Mouse (Mus musculus) ES-CJ7 (cell line): ENCODE data around the gene Creg1.
A peak's percentile ranks its signal among the peaks of the same experiment; 100 is the strongest.
"Not testable (repeated sequence)": the region's sequence is repeated elsewhere in the genome, so short reads cannot be mapped to it uniquely, and the experiment has no call there.

ENCODE experiments used
- DNase-seq: peaks from one replicate; pipeline ENCODE4 v3.0.0; 2011; ENCODE audit warnings: low read depth, low spot score

Creg1 gene

DNA sequence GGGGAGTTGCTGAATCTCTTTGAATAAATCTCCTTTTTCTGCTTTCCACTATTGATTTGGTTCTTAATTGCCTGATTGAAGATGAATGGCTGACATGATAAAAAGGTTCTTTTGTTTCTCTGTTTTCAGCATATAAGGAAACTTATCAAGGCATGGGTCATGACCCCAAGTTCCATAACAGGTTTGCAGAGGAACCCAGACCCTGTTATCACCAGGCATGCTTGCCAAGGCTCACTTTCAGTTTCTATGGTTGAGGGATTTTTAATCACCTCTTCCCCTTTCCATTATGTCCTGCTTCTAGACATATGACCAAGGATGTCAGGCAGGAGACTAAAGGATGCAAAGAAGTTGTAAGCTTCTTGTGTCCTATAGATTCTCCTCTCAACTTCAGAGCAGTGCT lies 12.4 kb upstream of the Creg1 start:
- DNase-seq = no peak

DNA sequence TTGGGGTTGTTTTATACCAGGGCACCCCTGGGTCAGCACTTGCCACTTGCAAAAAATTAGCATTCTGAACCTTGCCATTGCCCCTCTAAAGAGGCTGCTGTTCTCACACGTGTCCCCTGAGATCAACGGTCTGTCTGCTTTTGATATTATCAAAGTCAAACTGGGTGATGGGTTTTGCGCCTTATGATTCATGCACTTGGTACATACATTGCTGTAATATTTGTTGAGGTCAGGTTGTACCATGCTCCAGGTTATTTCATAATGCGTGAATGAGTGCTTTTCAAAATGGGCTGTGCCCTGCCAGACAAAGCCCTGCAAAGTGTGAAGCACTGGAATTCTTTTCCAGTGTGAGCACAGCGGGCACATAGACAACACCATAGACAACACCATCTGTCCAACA lies 11.7 kb upstream of the Creg1 start:
- no peak for DNase-seq

DNA sequence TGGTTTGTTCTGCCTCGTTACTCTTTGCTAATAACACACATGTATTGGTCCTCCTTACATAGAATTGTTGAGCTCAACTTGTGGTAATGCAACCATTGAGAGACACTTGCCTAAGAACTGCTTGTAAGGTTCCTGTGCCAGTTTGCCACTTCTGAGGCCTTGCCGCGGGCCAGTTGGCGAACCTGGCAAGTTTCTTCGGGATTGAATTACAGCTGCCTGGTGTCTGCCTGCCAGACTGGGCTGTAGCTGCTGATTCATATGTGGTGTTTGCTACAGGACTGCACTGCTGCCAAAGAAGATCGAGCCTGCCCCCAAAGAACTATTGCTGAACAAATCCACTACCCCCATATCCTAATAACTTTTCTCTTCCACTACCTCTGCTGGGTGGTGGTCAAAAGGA lies 9.3 kb upstream of the Creg1 start:
- DNase-seq = no peak

DNA sequence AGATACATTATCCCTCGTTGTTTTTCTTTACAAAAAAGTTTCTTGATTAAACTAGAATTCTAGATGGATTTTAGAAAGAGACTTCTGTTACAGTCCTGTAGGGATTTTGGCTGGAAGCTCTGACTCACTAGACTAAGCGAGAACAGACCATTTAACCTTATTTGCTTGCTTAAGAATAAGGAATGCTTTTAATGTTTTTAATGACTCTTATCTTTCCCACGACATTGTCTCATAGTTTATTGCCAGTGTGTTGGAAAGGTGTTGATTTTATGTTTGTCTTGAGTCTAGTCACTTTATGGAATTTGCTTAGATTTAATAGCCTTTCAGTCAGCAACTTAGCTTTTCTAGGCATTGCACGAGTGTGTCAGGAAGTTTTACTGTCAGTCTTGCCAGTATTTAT lies 8.4 kb upstream of the Creg1 start:
- no peak for DNase-seq

DNA sequence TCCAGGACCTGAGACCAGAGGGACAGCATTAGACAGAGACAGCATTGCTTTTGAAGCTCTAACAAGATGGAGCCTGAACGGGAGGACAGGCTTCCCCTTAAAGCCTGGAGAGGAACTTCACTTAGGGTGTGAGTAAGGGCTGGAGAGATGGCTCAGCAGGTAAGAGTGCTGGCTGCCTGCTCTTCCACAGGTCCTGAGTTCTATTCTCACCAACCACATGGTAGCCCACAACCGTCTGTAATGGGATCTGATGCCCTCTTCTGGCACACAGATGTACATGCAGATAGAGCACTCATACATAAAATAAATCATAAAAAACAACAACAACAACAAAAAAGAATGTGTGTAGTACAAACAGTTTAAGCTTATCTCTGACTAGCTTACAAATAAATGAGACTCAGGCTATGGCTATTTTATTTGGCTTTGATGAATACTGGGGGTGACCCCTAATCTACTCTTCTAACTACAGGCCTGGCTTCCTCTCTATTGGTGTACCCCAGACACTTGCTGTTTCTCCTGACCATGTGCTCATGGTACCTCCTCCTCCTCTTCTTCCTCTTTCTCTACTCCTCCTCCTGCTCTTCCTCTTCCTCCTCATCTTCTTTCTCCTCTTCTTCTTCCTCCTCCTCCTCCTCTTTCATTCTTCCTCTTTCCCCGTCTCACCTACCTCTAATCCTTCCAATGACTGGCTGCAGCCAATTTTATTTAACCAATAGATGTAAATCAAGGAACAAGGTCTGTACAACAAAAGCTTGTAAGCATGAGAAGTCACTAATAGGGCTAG lies 1.8 kb upstream of the Creg1 start:
- DNase-seq = no peak

DNA sequence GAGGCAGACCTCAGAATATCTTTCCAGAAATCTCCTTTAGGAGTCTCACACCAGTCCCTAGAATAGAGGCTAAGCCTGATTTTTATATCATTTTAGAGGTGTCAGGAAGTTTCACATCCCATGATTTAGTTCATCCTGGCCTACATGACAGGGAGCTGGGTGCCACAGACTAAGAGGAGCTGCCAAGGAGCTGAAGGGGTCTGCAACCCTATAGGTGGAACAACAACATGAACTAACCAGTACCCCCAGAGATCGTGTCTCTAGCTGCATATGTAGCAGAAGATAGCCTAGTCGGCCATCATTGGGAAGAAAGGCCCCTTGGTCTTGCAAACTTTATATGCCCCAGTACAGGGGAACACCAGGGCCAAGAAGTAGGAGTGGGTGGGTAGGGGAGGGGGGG lies 1.0 kb upstream of the Creg1 start:
- DNase-seq = not testable (repeated sequence)

DNA sequence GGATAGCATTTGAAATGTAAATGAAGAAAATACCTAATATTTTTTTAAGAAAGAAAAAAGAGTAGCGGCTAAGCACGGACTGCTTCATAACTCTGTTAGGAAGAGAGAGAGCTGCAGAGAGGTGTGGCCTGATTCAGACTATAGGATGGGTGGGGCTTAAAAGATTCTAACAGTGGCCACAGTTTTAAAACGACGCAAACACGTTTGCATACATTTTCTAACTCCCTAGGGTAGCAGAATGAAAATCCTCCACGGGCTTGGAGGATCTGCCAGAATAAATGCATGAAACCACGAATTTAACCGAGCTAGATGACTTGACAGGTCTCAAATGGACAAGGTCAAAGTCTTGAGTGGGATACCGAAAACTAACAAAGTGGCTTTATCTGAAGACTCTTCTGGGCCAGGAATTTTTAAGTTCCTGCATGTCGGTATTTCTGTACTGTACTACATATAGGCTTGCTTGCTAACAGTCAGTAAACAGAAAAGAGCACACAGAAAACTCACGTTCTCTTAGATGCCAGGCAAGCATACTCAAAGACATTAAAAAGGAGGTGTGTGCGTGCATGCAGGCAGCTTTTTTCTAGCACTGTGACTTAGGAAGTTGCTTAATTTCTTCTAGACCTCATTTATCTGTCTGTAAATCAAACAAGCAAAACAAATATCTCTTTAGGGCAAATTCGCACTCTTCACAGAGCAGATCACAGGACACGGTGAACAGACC lies 472 bp upstream of the Creg1 start:
- DNase-seq = no peak

DNA sequence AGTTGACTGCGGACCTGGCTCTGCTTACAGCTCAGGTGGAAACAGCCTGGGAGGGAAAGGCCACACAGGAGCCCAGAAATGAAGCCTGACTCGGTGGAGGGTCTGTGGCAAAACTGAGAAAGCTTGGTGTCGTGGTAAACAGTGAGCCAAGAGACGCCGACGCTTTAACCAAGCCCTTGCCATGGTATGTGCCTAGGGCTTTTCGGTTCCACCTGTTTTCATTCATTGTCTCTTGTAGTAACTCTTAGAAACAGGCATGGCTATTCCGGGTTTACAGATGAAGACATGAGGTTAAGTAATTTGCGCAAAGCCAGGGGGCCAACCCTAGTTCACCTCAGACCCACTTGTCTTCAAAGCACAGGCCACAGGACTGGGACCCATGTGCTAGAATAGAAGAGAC lies 1.0 kb downstream of the Creg1 start:
- no peak for DNase-seq

DNA sequence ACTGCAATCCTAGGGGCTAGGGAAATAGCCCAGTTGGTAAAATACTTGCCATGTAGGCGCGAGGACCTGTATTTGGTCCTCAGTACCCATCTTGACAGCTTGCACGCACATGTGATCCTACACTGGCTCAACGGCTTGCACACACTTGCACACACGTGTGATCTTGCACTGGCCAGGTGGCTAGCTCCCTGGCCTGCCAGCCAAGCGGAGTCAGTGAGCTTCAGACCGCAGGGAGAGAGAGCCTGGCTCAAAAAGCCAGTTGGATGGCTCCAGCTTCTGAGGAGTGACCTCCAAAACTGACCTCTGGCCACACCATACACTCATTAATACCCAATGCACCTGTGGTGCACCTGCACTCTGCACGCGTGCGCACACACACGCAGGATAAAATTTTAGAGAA lies 1.5 kb downstream of the Creg1 start:
- DNase-seq = no peak

DNA sequence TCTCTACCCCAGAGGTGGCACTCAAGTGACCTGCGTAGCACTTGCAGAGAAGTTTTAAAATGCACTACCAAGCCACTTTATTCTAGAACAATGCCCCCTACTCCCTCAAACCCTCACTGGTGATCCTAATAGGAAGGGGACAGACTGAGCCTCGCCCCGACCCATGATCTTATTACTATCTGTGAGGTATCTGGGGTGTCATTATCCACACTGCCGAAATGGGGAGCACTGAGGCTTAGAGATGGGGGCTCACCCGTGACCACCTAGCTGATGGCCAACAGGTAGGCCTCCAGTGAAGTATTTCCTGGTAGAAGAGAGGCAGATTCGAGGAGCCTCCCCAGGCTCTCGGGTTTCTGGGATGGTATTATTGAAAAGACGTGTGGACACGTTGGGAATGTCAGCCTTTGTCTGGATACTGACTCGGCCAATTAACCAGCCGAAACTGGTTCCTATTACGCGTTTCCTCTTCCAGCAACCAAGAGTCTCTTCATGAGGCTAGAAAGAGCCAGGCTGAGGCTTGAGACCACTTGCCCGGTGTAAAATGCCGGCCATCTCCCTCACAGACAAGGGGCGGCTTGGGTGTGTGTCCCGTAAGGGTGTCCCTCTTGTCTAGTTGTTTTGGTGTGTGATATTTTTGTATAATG lies 2.2 kb downstream of the Creg1 start:
- peak; percentile 66 for DNase-seq

DNA sequence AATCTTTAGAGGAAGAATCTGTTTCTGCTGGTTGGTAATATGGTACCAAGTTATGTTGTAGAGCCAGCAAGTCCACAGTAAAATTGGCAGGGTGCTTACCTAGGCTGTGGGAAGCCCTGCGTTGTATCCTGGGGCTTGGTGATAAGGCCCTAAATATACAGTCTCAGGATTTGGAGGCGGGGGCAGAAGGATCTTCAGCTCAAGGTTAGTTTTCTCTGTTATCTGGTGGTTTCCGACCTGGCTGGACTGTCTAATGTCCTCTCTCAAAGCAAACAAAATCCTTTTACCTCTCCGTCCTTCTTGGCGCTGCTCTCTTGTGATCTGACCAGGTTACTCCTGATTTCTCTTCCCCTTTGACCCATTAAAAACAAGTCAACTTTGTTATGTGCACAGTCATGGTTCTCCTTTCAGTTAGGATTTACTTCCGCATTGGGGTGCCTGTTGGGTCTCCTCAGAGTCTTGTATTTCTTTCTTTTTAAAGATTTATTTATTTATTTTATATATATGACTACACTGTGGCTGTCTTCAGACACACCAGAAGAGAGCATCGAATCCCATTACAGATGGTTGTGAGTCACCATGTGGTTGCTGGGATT lies 2.8 kb downstream of the Creg1 start:
- DNase-seq = no peak

DNA sequence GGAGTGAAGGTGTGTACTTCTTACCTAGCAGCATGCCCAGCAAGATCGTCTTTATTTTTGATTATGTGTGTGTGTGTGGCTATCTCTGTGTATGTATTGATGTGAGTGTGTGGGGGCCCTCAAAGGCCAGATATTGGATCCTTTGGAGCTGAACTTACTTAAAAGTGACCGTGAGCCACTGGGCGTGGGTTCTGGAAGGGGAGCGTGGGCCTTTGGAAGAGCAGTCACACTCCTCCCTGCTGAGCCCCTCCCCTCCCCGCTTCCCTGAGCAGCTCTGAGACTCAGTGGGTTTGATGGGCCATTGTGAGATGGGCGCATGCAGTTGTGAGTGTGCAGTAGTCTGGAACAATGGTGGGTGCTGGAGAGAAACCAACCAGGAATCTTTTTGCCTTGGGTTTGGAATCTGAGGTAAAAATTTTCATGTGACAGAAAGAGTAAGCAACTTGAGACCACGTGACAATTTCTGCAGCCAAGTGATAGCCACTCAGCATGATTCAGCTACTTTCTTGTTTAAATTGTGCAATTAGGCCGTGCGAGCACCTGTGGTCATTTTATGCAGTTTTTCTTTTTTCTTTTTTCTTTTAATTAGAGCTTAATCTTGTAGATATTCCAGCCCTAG lies 5.5 kb downstream of the Creg1 start:
- DNase-seq = no peak

DNA sequence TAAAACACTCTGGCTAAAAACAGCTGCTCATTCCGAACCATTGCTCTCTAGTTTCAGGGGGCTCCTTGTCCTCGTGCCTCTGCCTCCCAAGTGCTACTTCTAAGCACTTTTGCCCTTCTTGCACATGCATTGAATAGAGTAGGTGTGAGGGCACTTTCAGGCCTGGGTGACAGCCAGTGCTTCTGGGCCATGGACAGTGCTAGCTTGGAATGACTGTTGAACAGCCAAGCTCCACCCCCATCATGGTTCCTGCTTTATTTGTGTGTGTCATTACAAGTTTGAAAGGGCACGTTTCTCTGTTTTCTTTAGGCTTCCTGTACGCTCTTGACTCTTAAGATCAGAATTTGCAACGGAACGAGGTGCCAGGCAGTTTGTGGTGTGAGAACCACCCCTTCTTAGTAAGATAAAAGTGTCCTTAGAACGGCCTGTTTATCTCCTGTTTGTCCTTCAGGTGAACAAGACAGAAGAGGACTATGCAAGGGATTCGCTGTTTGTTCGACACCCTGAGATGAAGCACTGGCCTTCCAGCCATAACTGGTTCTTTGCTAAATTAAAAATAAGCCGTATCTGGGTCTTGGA lies 6.7 kb downstream of the Creg1 start:
- DNase-seq = no peak

DNA sequence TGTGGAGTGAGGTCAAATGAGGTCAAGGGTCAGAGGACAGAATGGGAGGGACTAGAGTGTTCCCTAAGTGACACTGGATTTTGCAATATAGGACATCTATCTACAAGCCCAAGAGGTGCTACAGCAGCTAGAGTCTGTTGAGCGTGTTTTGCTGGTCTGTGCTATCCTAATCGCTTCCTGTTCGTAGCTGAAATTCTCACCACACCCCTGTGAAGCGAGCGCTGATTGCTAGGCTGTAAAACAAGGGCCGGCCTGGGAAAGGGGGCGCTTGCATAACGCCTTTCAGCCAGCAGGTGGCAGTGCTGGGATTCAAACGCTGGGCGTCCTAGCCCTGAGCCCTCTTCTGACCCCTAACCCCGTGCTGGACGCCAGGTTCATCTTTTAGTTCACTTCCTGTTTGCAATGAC lies 7.9 kb downstream of the Creg1 start:
- peak; percentile 95 for DNase-seq

DNA sequence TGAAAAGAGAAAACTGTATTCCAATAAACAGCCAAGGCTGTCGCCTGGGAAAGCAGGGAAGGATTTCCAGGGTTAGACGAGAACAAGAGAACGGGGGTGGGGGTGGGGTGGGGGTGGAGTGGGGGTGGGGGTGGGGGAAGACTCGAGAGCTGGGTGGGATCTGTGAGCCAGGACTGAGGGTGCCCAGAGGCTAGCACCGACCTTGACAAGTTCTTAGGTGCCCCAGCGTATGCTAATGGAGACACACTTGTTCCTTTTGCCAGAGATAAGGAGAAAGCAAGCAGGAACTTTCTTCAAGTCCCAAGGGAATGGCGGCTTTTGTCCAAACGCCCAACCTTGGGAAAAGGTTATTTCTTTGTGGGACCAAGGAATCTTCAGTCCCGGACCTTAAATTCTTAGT lies 8.5 kb downstream of the Creg1 start:
- DNase-seq = peak; percentile 75

DNA sequence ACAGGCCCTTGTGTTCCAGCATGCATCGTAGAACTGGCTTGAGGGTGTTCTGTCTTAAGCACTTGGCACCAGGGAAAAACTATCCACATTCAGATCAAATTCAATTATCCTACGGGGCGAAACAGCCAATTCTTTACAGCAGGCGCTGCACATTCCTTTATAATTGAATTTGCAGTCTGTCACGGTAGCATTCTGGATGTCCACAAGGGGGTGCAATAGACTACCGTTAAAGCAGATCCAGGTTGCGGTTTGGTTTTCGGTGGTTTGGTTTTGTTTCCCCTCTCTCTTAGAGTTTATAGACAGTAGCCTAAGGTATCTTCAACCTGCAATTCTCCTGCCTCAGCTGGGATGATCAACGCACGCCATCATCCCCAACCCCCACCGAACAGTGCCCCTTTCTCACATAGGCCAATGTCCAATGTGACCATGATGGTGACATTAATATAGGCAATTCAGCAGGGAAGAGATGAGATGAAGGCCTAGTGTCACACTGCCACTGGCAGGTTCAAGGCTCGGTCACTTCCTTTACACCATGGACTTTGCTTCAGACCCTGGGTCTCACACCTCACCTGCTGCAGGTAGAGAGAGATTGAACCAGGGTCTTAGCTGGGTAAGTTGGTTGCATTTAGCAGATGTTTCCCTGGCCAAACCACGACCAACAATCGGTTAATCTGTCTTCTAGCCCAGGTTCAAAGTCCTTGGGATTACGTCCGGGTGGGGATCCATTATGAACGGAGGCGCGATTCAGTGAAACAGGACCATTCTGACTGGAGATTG lies 12.2 kb downstream of the Creg1 start:
- DNase-seq = peak; percentile 79

DNA sequence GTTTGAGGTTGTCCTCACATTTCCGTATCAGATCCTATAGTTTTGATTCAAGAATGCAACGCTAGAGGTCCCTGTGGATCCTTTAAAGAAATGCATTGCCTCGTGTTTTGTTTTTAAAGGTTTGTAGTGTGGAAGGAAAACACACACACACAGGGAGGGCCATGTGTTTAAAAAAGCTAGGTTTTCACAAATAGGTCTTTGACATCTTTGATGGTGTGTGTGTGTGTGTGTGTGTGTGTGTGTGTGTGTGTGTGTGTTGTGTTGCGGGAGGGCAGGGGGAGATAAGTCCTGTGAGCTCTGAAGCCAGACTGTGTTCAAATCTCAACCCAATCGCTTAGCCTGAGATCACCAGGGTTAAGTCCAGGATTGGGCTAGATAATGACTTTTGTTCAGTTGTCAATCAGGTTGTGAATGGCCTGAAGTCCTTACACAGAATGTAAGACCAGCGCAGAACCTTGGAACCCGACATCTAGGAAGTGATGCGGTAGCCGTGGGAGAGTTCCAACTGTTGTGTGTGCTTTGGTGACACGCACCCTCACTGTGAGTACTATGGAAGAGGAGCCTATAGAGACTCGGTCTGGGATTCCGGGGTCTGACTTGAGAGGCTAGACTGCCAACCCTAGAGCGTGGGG lies 16.5 kb downstream of the Creg1 start:
- DNase-seq = peak; percentile 42

DNA sequence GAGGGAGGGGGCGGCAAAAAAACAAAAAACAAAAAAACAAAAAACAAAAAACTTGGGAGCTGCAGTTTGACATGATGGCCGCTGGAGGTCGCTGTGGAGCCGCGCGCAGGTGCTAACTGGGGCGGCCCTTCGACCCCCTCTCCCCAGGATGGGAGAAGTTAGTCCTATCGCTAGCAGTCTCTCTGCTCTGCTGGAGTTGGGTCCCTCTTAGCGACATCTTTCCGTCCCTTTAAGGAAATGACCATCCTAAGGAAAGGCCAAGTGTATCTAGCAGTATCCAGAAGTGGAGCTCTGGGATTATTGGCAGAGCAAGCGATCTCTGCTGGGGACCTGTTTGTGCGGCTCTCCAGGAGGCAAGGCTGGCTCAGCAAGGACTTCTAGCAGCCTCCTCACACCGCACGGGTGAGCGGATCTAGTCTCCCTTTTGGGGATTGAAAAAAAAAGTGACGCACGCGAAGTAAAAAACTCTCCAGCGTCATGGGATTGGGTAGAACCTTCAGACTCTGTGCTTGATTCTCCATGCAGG lies 17.1 kb downstream of the Creg1 start:
- DNase-seq = peak; percentile 39

DNA sequence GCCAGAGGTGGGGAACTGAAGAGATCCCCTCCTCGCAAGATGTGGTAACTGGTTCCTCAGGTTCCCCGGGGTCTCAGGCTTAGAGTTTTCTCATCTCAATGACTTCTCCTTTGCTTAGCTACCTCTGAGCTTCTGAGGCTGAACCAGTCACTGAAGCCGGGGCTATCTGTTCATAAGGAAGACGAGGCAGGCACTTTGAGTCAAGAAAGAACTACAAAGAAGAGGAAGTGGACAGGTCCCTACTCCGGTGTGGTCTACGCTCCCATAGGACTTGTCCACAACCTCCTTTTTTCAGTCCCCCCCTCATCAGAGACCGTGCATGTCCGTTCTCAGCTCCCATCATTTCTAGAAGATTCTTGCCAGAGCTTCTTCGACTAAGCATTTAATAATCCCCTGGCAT lies 17.9 kb downstream of the Creg1 start:
- no peak for DNase-seq

DNA sequence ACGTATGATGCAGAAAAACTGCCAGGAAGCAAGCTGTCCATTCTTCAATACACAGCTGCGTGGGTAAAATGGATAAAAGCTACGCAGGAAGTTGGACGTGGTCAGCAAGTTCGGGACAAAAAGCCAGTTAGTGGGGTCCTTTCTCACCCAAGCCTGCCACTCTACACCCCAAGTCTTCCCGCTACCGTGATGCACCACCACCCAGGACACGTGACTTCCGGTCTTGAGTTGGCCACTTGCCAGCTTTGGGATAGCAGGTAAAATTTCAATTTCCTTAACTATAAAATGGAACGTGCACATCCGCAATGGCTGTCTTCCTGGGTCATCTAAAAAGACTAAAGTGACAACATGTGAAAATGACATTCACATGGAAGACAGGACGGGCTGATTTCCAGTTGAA lies 18.4 kb downstream of the Creg1 start:
- no peak for DNase-seq
